Mouse (Mus musculus): Measurements from ENCODE around the gene Fam83g. TPM values are rescaled to one million over a fixed set of nuclear protein-coding genes. Genes with fewer than 3 reads are reported as not detected.
A peak's percentile ranks its signal among the peaks of the same experiment; 100 is the strongest.

Gene Fam83g
- polyA plus RNA-seq, 1 experiment = 0.06 TPM

GRCm38 (mm10) chr11:61669492-61670490 is 14.1 kb upstream of the Fam83g start:
- no peak for DNase-seq (ENCODE audit: extremely low spot score in 1 of 2, low spot score in 1 of 2)

- no peak for DNase-seq (ENCODE audit: extremely low spot score in 1 of 2, low spot score in 1 of 2)
Observed at GRCm38 (mm10) chr11:61671781-61672383, 12.0 kb upstream of the Fam83g start.

- peak in 1 of 2 experiments; percentile 41 for DNase-seq (ENCODE audit: extremely low spot score in 1 of 2, low spot score in 1 of 2)
Observed at GRCm38 (mm10) chr11:61673686-61674085, 10.2 kb upstream of the Fam83g start.

GRCm38 (mm10) chr11:61674151-61674838 is 9.6 kb upstream of the Fam83g start:
- no peak for DNase-seq (ENCODE audit: extremely low spot score in 1 of 2, low spot score in 1 of 2)

- DNase-seq (ENCODE audit: extremely low spot score in 1 of 2, low spot score in 1 of 2) = no peak
Observed at GRCm38 (mm10) chr11:61674839-61675159, 9.1 kb upstream of the Fam83g start.

- no peak for DNase-seq (ENCODE audit: extremely low spot score in 1 of 2, low spot score in 1 of 2)
Observed at GRCm38 (mm10) chr11:61675332-61675731, 8.6 kb upstream of the Fam83g start.

- no peak for DNase-seq (ENCODE audit: extremely low spot score in 1 of 2, low spot score in 1 of 2)
Observed at GRCm38 (mm10) chr11:61676216-61676854, 7.6 kb upstream of the Fam83g start.

- DNase-seq (ENCODE audit: extremely low spot score in 1 of 2, low spot score in 1 of 2) = no peak
Observed at GRCm38 (mm10) chr11:61677709-61678108, 6.2 kb upstream of the Fam83g start.

- no peak for DNase-seq (ENCODE audit: extremely low spot score in 1 of 2, low spot score in 1 of 2)
Observed at GRCm38 (mm10) chr11:61679091-61679866, 4.6 kb upstream of the Fam83g start.

- DNase-seq (ENCODE audit: extremely low spot score in 1 of 2, low spot score in 1 of 2) = no peak
Observed at GRCm38 (mm10) chr11:61685119-61685725, 1.3 kb downstream of the Fam83g start.

- DNase-seq (ENCODE audit: extremely low spot score in 1 of 2, low spot score in 1 of 2) = no peak
Observed at GRCm38 (mm10) chr11:61686141-61686540, 2.2 kb downstream of the Fam83g start.

- no peak for DNase-seq (ENCODE audit: extremely low spot score in 1 of 2, low spot score in 1 of 2)
Observed at GRCm38 (mm10) chr11:61686906-61687453, 3.1 kb downstream of the Fam83g start.

- DNase-seq (ENCODE audit: extremely low spot score in 1 of 2, low spot score in 1 of 2) = no peak
Observed at GRCm38 (mm10) chr11:61687595-61687994, 3.7 kb downstream of the Fam83g start.

GRCm38 (mm10) chr11:61692996-61693395 is 9.1 kb downstream of the Fam83g start:
- DNase-seq (ENCODE audit: extremely low spot score in 1 of 2, low spot score in 1 of 2) = no peak

GRCm38 (mm10) chr11:61698852-61699251 is 15.0 kb downstream of the Fam83g start:
- no peak for DNase-seq (ENCODE audit: extremely low spot score in 1 of 2, low spot score in 1 of 2)

- no peak for DNase-seq (ENCODE audit: extremely low spot score in 1 of 2, low spot score in 1 of 2)
Observed at GRCm38 (mm10) chr11:61699460-61699859, 15.6 kb downstream of the Fam83g start.

- DNase-seq (ENCODE audit: extremely low spot score in 1 of 2, low spot score in 1 of 2) = no peak
Observed at GRCm38 (mm10) chr11:61699933-61700332, 16.0 kb downstream of the Fam83g start.

- no peak for DNase-seq (ENCODE audit: extremely low spot score in 1 of 2, low spot score in 1 of 2)
Observed at GRCm38 (mm10) chr11:61701696-61702095, 17.8 kb downstream of the Fam83g start.

GRCm38 (mm10) chr11:61702494-61702893 is 18.6 kb downstream of the Fam83g start:
- no peak for DNase-seq (ENCODE audit: extremely low spot score in 1 of 2, low spot score in 1 of 2)

All from frontal cortex, adult 2 months (tissue).